Mouse (Mus musculus) hindbrain, postnatal 0 days (tissue): ENCODE measurements around the gene Pdxp. TPM values are rescaled to one million over a fixed set of nuclear protein-coding genes. Genes with fewer than 3 reads are reported as not detected.
A peak's percentile ranks its signal among the peaks of the same experiment; 100 is the strongest.

Experiments
- ATAC-seq: fragments of 200-750 bp; cut with Nextera tagmentation; 2 replicates; pipeline ENCODE4 v1.8.0; 2017; ENCODE audit warnings: mild to moderate bottlenecking, moderate TSS enrichment, moderate library complexity
- DNase-seq: peaks from one replicate; pipeline ENCODE4 v3.0.0-alpha.2; 2015; ENCODE audit warnings: low spot score
- H3K27ac ChIP-seq: fragments of 300-500 bp; sonication (generic); 2 replicates; pipeline ENCODE4 v1.5.1; 2014; ENCODE audit warnings: mild to moderate bottlenecking
- H3K27me3 ChIP-seq: fragments of 300-500 bp; sonication (generic); 2 replicates; pipeline ENCODE4 v1.6.1; 2014; ENCODE audit warnings: low read length, mixed read lengths; ENCODE audit not compliant: insufficient read depth
- H3K36me3 ChIP-seq: fragments of 300-500 bp; sonication (generic); 2 replicates; pipeline ENCODE4 v1.6.1; 2014; ENCODE audit warnings: low read length, mixed read lengths; ENCODE audit not compliant: insufficient read depth
- H3K4me1 ChIP-seq: fragments of 300-500 bp; sonication (generic); 2 replicates; pipeline ENCODE4 v1.6.1; 2014; ENCODE audit warnings: antibody characterized with exemption, low read length, mixed read lengths; ENCODE audit not compliant: insufficient read depth
- H3K4me2 ChIP-seq: fragments of 300-500 bp; sonication (generic); 2 replicates; pipeline ENCODE4 v1.6.1; 2014; ENCODE audit warnings: low read depth, mild to moderate bottlenecking, low read length, moderate library complexity, mixed read lengths
- H3K4me3 ChIP-seq: fragments of 300-500 bp; sonication (generic); 2 replicates; pipeline ENCODE4 v1.5.1; 2014; ENCODE audit warnings: low read length
- H3K9ac ChIP-seq: fragments of 300-500 bp; sonication (generic); replicated peaks from 2 replicates; pipeline ENCODE4 v1.6.1; 2014; ENCODE audit warnings: mild to moderate bottlenecking, low read length, moderate library complexity, mixed read lengths
- H3K9me3 ChIP-seq: fragments of 300-500 bp; sonication (generic); 2 replicates; pipeline ENCODE4 v1.6.1; 2016; ENCODE audit warnings: low read length, mixed read lengths
- CTCF ChIP-seq: IDR thresholded peaks from 2 replicates; pipeline ENCODE4 v1.5.1; 2016; ENCODE audit warnings: antibody characterized with exemption, control low read depth, low read depth
- WGBS: fragments of 180-500 bp; shearing (Covaris S2); extraction: QIAGEN DNeasy Blood & Tissue Kit; methylation state at CpG from one replicate; pipeline ENCODE4 v1.1.7; 2014; 5-methylcytosine and 5-hydroxymethylcytosine counted together
- polyA plus RNA-seq: library from polyadenylated mRNA; unstranded; fragments of >200 nt; fragmentation: Nextera tagmentation; extraction: Ambion mirVana; gene quantifications from 2 replicates; pipeline ENCODE4 v1.2.1, GENCODE M21; 2015
- total RNA-seq: library from RNA; depleted of rRNA; stranded (reverse); fragments of >200 nt; gene quantifications from 2 replicates; pipeline ENCODE4 v1.2.3, GENCODE M21; 2014

The Pdxp gene
- total and polyA plus RNA-seq, 2 experiments from 2014 or later = 141 to 300 TPM

GRCm38 (mm10) chr15:78903243-78903642 is 10.5 kb upstream of the Pdxp start:
- no peak overlapping the region for H3K4me2 ChIP-seq
- no peak overlapping the region for H3K4me3 ChIP-seq
- peak; percentile 47; the same call in 1 of the 2 replicates for ATAC-seq
- no peak overlapping the region for H3K9ac ChIP-seq
- no peaks in the 10 kb centered on the region for H3K9me3 ChIP-seq
- H3K4me1 ChIP-seq = peaks cover 10% of the 10 kb centered on the region; the same call in 1 of the 2 replicates
- WGBS = 5% methylated on average over 2 of the region's 2 CpGs
- H3K27me3 ChIP-seq = 0 out of 2 replicates have a peak, but pooled peaks cover 3% of the 10 kb centered on the region
- peak; percentile 87 for DNase-seq
- no peak overlapping the region for H3K27ac ChIP-seq
- peak; percentile 93 for TF ChIP-seq CTCF
- H3K36me3 ChIP-seq = no peaks in the 10 kb centered on the region; the same call in 1 of the 2 replicates

- H3K4me3 ChIP-seq = no peak overlapping the region
- TF ChIP-seq CTCF = no peak
- no peaks in the 10 kb centered on the region for H3K9me3 ChIP-seq
- no peaks in the 10 kb centered on the region; the same call in 1 of the 2 replicates for H3K36me3 ChIP-seq
- no peak for ATAC-seq
- H3K4me1 ChIP-seq = 0 out of 2 replicates have a peak, but pooled peaks cover 3% of the 10 kb centered on the region
- DNase-seq = no peak
- no peak overlapping the region for H3K27ac ChIP-seq
- no peaks in the 10 kb centered on the region for H3K27me3 ChIP-seq
- no peak overlapping the region for H3K9ac ChIP-seq
- 89% methylated on average over 7 of the region's 7 CpGs for WGBS
- no peak overlapping the region for H3K4me2 ChIP-seq
Observed at GRCm38 (mm10) chr15:78908399-78908798, 5.3 kb upstream of the Pdxp start.

GRCm38 (mm10) chr15:78908982-78909381 is 4.7 kb upstream of the Pdxp start:
- DNase-seq (no peak), ATAC-seq (no peak)
- 91% methylated on average over 8 of the region's 8 CpGs for WGBS
- Histone ChIP-seq H3K4me2 (no peak overlapping the region), H3K4me3 (no peak overlapping the region), H3K9me3 (no peaks in the 10 kb centered on the region), H3K27me3 (no peaks in the 10 kb centered on the region), H3K36me3 (no peaks in the 10 kb centered on the region; the same call in 1 of the 2 replicates), H3K27ac (no peak overlapping the region), H3K4me1 (0 out of 2 replicates have a peak, but pooled peaks cover 3% of the 10 kb centered on the region), H3K9ac (no peak overlapping the region)
- no peak for TF ChIP-seq CTCF

GRCm38 (mm10) chr15:78912040-78912439 is 1.7 kb upstream of the Pdxp start:
- no peak overlapping the region for H3K4me3 ChIP-seq
- peak; percentile 65 for DNase-seq
- no peaks in the 10 kb centered on the region for H3K27me3 ChIP-seq
- no peaks in the 10 kb centered on the region for H3K9me3 ChIP-seq
- no peak overlapping the region for H3K27ac ChIP-seq
- no peak for ATAC-seq
- no peaks in the 10 kb centered on the region; the same call in 1 of the 2 replicates for H3K36me3 ChIP-seq
- 33% methylated on average over 9 of the region's 9 CpGs for WGBS
- H3K4me1 ChIP-seq = peaks cover 20% of the 10 kb centered on the region
- H3K4me2 ChIP-seq = no peak overlapping the region
- no peak overlapping the region; the same call in 1 of the 2 replicates for H3K9ac ChIP-seq
- peak; percentile 73 for TF ChIP-seq CTCF

- peak overlapping the region; percentile 98 for H3K27ac ChIP-seq
- peaks cover 20% of the 10 kb centered on the region for H3K4me1 ChIP-seq
- H3K27me3 ChIP-seq = no peaks in the 10 kb centered on the region
- H3K4me3 ChIP-seq = peak overlapping the region; percentile 71
- ATAC-seq (peak; percentile 72), DNase-seq (peak; percentile 80)
- H3K4me2 ChIP-seq = peak overlapping the region; percentile 86
- H3K9me3 ChIP-seq = no peaks in the 10 kb centered on the region
- peak overlapping the region; percentile 86 for H3K9ac ChIP-seq
- H3K36me3 ChIP-seq = peaks cover 4% of the 10 kb centered on the region; the same call in 1 of the 2 replicates
- no peak; the same call in none of the 2 replicates for TF ChIP-seq CTCF
- under 1% methylated on average over 85 of the region's 87 CpGs for WGBS
Observed at GRCm38 (mm10) chr15:78914091-78914822, 538 bp downstream of the Pdxp start.

GRCm38 (mm10) chr15:78914823-78915659 is 1.3 kb downstream of the Pdxp start:
- peak overlapping the region; percentile 71 for H3K4me3 ChIP-seq
- H3K9ac ChIP-seq = peak overlapping the region; percentile 86
- H3K27ac ChIP-seq = peak overlapping the region; percentile 98; the same call in 1 of the 2 replicates
- H3K36me3 ChIP-seq = peaks cover 8% of the 10 kb centered on the region; the same call in 1 of the 2 replicates
- H3K4me1 ChIP-seq = peaks cover 20% of the 10 kb centered on the region
- no peak for DNase-seq
- peak overlapping the region; percentile 86 for H3K4me2 ChIP-seq
- no peaks in the 10 kb centered on the region for H3K9me3 ChIP-seq
- no peak for ATAC-seq
- no peaks in the 10 kb centered on the region for H3K27me3 ChIP-seq
- 51% methylated on average over 8 of the region's 8 CpGs for WGBS
- no peak for TF ChIP-seq CTCF
